Mouse (Mus musculus) heart, postnatal 0 days (tissue): ENCODE results near the gene Gm11060. TPM values are rescaled to one million over a fixed set of nuclear protein-coding genes. Genes with fewer than 3 reads are reported as not detected.

Source experiments
- ATAC-seq: fragments of 200-750 bp; cut with Nextera tagmentation; 2 replicates; pipeline ENCODE4 v1.8.0; 2017; ENCODE audit warnings: low read depth, moderate number of reproducible peaks, moderate library complexity; ENCODE audit not compliant: insufficient read depth
- DNase-seq: peaks from one replicate; pipeline ENCODE4 v3.0.0-alpha.2; 2016; ENCODE audit warnings: low spot score
- H3K27ac ChIP-seq: fragments of 300-500 bp; sonication (generic); 2 replicates; pipeline ENCODE4 v1.5.1; 2014; ENCODE audit warnings: low read depth, mild to moderate bottlenecking
- H3K27me3 ChIP-seq: fragments of 300-500 bp; sonication (generic); 2 replicates; pipeline ENCODE4 v1.6.1; 2014; ENCODE audit warnings: low read length, mixed read lengths; ENCODE audit not compliant: control insufficient read depth, insufficient read depth
- H3K36me3 ChIP-seq: fragments of 300-500 bp; sonication (generic); replicated peaks from 2 replicates; pipeline ENCODE4 v1.6.1; 2014; ENCODE audit warnings: low read length, mixed read lengths; ENCODE audit not compliant: control insufficient read depth, insufficient read depth
- H3K4me1 ChIP-seq: fragments of 300-500 bp; sonication (generic); 2 replicates; pipeline ENCODE4 v1.6.1; 2014; ENCODE audit warnings: antibody characterized with exemption; ENCODE audit not compliant: control insufficient read depth, insufficient read depth
- H3K4me2 ChIP-seq: fragments of 300-500 bp; sonication (generic); 2 replicates; pipeline ENCODE4 v1.6.1; 2014; ENCODE audit warnings: low read depth, mild to moderate bottlenecking, low read length, moderate library complexity
- H3K4me3 ChIP-seq: fragments of 300-500 bp; sonication (generic); 2 replicates; pipeline ENCODE4 v1.5.1; 2014; ENCODE audit warnings: low read depth, low read length
- H3K9ac ChIP-seq: fragments of 300-500 bp; sonication (generic); replicated peaks from 2 replicates; pipeline ENCODE4 v1.6.1; 2014; ENCODE audit warnings: low read depth, low read length, mixed read lengths
- H3K9me3 ChIP-seq: fragments of 300-500 bp; sonication (generic); replicated peaks from 2 replicates; pipeline ENCODE4 v1.6.1; 2016; ENCODE audit warnings: low read length; ENCODE audit not compliant: control insufficient read depth
- CTCF ChIP-seq: IDR thresholded peaks from 2 replicates; pipeline ENCODE4 v1.5.1; 2016; ENCODE audit warnings: antibody characterized with exemption, control low read depth, low read depth
- EP300 ChIP-seq: IDR thresholded peaks from 2 replicates; pipeline ENCODE4 v1.6.1; 2016; ENCODE audit warnings: antibody characterized with exemption, low read depth
- WGBS: fragments of 180-500 bp; shearing (Covaris S2); extraction: QIAGEN DNeasy Blood & Tissue Kit; methylation state at CpG from one replicate; pipeline ENCODE4 v1.1.7; 2014; 5-methylcytosine and 5-hydroxymethylcytosine counted together
- polyA plus RNA-seq: library from polyadenylated mRNA; unstranded; fragments of >200 nt; fragmentation: Nextera tagmentation; extraction: Ambion mirVana; gene quantifications from 2 replicates; pipeline ENCODE4 v1.2.1, GENCODE M21; 2015
- total RNA-seq: library from RNA; depleted of rRNA; stranded (reverse); fragments of >200 nt; gene quantifications from 2 replicates; pipeline ENCODE4 v1.2.3, GENCODE M21; 2014; ENCODE audit warnings: low replicate concordance

Gene Gm11060
- total and polyA plus RNA-seq, 2 experiments from 2014 or later: not detected

- TF ChIP-seq CTCF: no peak
- no peak for TF ChIP-seq EP300
- 68% methylated on average over 8 of the region's 8 CpGs for WGBS
- DNase-seq (no peak), ATAC-seq (no peak)
- Histone ChIP-seq H3K9me3 (no peaks in the 10 kb centered on the region), H3K27ac (no peak overlapping the region), H3K9ac (no peak overlapping the region), H3K4me2 (no peak overlapping the region), H3K36me3 (no peaks in the 10 kb centered on the region), H3K27me3 (peaks cover 37% of the 10 kb centered on the region), H3K4me3 (no peak overlapping the region), H3K4me1 (no peaks in the 10 kb centered on the region)
These were observed 25.9 kb downstream of the Gm11060 start for GRCm38 (mm10) chr2:105117669-105118068.

GRCm38 (mm10) chr2:105122216-105122615 lies 30.4 kb downstream of the Gm11060 start:
- Histone ChIP-seq H3K4me1 (peaks cover 3% of the 10 kb centered on the region; the same call in 1 of the 2 replicates), H3K9me3 (no peaks in the 10 kb centered on the region), H3K9ac (no peak overlapping the region), H3K36me3 (no peaks in the 10 kb centered on the region), H3K27me3 (peaks cover 83% of the 10 kb centered on the region), H3K4me3 (no peak overlapping the region), H3K27ac (no peak overlapping the region), H3K4me2 (no peak overlapping the region)
- DNase-seq: no peak
- no peak for ATAC-seq
- TF ChIP-seq CTCF (no peak), EP300 (no peak)
- WGBS: 22% methylated on average over 8 of the region's 8 CpGs

- H3K9ac ChIP-seq: no peak overlapping the region
- H3K27ac ChIP-seq: no peak overlapping the region
- H3K36me3 ChIP-seq: no peaks in the 10 kb centered on the region
- peaks cover 3% of the 10 kb centered on the region; the same call in 1 of the 2 replicates for H3K4me1 ChIP-seq
- peaks cover 90% of the 10 kb centered on the region for H3K27me3 ChIP-seq
- H3K4me2 ChIP-seq: peak overlapping the region; percentile 63
- no peak for DNase-seq
- TF ChIP-seq EP300: no peak
- no peak for TF ChIP-seq CTCF
- no peak for ATAC-seq
- no peaks in the 10 kb centered on the region for H3K9me3 ChIP-seq
- WGBS: 2% methylated on average over 27 of the region's 27 CpGs
- H3K4me3 ChIP-seq: peak overlapping the region; percentile 37
These were observed 31.1 kb downstream of the Gm11060 start for GRCm38 (mm10) chr2:105122886-105123285.

GRCm38 (mm10) chr2:105123431-105123830 lies 31.6 kb downstream of the Gm11060 start:
- Histone ChIP-seq H3K9ac (no peak overlapping the region), H3K36me3 (no peaks in the 10 kb centered on the region), H3K4me1 (peaks cover 3% of the 10 kb centered on the region; the same call in 1 of the 2 replicates), H3K9me3 (no peaks in the 10 kb centered on the region), H3K4me2 (peak overlapping the region; percentile 63), H3K27me3 (peaks cover 92% of the 10 kb centered on the region), H3K27ac (no peak overlapping the region), H3K4me3 (peak overlapping the region; percentile 37)
- WGBS: 11% methylated on average over 8 of the region's 8 CpGs
- ATAC-seq (no peak), DNase-seq (no peak)
- TF ChIP-seq CTCF: no peak
- TF ChIP-seq EP300: no peak

- DNase-seq (no peak), ATAC-seq (no peak)
- Histone ChIP-seq H3K27ac (no peak overlapping the region), H3K27me3 (peaks cover 92% of the 10 kb centered on the region), H3K4me2 (peak overlapping the region; percentile 63), H3K4me3 (peak overlapping the region; percentile 58), H3K9ac (no peak overlapping the region), H3K9me3 (no peaks in the 10 kb centered on the region), H3K36me3 (no peaks in the 10 kb centered on the region), H3K4me1 (peaks cover 3% of the 10 kb centered on the region; the same call in 1 of the 2 replicates)
- WGBS: 12% methylated on average over 9 of the region's 9 CpGs
- TF ChIP-seq CTCF (no peak), EP300 (no peak)
These were observed 32.1 kb downstream of the Gm11060 start for GRCm38 (mm10) chr2:105123881-105124280.

GRCm38 (mm10) chr2:105124391-105124790 lies 32.6 kb downstream of the Gm11060 start:
- ATAC-seq (no peak), DNase-seq (no peak)
- H3K36me3 ChIP-seq: no peaks in the 10 kb centered on the region
- peaks cover 3% of the 10 kb centered on the region; the same call in 1 of the 2 replicates for H3K4me1 ChIP-seq
- 5% methylated on average over 7 of the region's 7 CpGs for WGBS
- H3K9me3 ChIP-seq: no peaks in the 10 kb centered on the region
- H3K9ac ChIP-seq: no peak overlapping the region
- peak overlapping the region; percentile 63 for H3K4me2 ChIP-seq
- TF ChIP-seq CTCF (no peak), EP300 (no peak)
- H3K27me3 ChIP-seq: peaks cover 94% of the 10 kb centered on the region
- H3K27ac ChIP-seq: no peak overlapping the region
- peak overlapping the region; percentile 58 for H3K4me3 ChIP-seq
